Mouse (Mus musculus): Measurements from ENCODE around the gene Cyp8b1.

The Cyp8b1 gene

DNA sequence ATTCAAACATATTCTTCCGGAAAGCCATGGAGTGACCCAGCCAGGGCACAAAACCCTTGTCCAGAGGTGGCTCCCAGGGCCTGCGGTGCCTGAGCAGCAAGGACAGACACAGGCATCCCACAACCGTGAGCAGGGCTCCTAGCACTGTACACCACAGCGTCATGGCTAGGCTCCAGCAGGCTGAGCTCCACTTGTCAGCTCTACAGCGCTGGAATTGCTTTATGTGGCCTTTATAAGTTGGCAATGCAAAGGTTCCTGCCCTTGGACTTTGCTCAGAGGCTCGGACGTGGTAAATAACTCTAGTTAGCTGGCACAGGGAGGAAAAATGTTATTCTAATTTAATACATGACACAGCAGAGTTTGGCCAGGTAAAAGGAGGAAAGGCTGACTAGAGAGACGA, at the start of gene Cyp8b1:
TSS of gene Cyp8b1 (minus strand) at position 204 of the 400 bp plus-strand sequence.
- in situ Hi-C loops (cut with MboI, MseI) = no loop called here

DNA sequence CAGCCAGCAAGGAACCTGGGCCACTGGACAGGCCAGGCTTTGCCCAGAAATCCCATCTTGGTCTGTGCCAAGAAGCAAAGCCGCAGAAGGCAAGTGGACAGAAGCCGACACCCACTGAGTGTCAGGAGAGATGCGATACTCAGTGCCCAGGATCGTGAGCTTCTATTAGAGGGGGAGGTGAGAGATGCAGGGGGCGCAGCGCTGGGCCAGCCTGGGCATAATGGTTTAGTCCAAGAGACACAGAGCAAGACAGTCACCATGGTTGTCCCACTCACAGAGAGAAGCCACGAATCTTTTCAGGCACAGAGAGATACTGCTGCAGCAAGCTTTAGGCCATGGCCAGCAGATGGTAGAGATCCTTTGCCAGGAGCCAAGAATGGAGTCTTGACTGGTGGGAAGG, 48.8 kb upstream of the Cyp8b1 start:
- in situ Hi-C loops (cut with MboI, MseI) = no loop called here

DNA sequence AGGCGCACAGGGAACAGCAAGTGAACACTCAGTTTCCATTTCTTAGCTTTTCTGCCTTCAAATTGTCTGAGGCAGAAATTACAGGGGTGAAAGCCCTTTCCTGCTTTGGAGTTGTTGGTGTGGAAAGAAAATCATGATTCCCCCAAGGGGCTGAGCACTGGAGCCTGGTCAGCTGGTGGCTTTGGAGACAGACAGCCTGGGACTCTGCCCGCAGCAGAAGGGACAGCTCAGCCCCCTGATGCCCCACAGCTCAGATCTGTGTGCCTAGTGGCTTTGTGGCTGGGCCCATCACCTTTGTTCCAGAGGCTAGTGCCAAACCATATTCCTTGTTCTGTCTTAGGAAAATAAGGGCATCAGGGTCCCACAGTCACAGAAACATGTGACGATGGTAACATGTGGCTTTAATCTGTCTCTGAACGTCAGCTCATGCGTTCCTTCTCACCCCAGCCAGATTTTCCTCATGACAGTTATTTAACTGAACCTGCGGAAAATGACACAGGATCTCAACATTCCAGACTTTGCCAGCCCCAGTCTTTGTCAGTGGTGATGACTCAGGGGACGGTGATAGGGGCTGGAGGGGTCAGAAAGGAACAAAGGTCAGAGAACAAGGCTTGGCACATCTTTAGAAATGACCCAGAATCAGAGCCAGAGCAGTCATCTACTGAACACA, 44.0 kb upstream of the Cyp8b1 start:
- in situ Hi-C loops (cut with MboI, MseI) = no loop called here

DNA sequence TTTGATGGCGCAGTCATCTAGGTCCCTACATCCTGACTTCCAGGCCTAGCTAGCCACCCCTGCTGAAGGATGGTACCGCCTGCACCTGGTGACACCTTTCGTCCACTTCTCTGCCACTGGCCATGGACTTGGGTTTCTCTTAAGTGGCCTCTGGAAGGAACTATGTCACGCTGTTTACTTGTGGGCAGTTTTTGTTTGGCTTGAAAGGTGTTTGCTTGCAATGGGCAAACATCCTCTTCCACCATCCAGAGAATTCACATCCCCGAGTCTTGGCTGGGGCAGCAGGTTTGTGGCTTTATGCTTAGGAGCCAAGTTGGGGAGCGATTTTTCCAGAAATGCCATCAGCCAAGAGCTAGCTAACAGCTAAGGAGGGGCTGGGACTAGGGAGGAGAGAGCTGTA, 36.5 kb upstream of the Cyp8b1 start:
- in situ Hi-C loops (cut with MboI, MseI) = no loop called here

DNA sequence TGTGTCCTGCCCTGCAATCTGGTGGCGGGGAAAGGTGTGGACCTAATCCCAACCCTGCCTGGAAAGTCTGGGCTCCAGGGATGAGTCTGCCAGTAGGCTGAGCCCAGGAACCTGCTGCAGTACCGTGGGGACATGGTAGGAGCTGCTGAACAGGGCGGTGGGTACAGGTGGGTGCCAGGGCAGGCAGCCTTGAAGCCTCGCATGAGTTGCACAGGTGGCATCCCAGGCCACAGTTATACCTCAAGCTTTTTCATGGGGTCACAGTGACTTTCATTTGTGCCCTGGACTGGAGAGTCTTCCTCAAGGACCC, 35.0 kb upstream of the Cyp8b1 start:
- in situ Hi-C loops (cut with MboI, MseI) = no loop called here

DNA sequence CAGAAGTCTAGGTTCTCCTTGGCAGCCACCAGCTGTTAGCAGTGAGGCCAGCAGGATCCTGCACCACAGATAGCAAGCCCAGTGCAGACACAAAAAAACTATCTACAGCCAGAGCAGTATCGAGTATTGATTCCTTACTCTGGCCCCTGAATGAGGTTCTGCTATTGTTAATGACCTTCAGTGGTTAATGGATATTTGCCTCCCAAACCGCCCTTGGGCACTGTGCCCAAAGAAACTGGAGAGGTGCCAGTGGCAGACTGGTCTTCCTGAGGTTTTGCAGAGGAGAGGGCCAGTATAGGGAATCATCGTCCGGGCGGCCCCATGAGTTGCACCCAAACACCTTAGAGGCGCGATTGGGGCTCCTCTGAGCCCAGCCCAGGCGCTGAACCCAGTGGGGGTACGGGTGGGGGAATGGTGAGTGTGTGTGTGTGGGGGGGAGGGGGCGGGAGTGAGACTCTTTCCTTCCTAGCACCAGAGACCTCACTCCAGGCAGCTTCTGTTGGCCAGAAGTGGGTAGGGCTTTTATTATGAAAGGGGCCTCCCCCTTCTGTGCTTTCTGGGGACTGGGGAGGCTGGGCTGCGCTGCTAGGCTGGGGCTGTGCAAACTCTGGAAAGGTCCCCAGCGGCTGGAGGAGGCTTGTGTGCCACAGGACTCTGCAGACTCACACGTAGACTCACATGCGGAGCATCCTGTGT, 34.5 kb upstream of the Cyp8b1 start, which contains the start of gene Fam198a:
TSS of gene Fam198a (plus strand) at position 571 of the 696 bp plus-strand sequence.
- in situ Hi-C loops (cut with MboI, MseI) = no loop called here

DNA sequence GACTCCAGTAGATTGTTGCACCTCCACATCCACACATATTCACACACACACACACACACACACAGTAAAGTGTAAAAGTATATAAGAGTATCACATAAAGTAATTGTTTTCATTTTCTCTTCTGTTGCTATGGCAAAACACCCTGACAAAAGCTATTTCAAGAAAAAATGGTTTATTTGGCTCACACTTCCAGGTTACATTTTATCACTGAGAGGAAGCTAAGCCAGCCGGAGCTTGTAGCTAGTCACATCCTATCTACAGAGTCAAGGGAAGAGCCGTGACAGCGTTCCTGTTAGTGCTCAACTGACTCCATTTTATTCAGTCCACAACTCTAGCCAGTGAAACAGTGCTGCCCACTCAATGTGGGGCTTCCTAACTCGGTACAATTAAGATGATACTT, 32.3 kb upstream of the Cyp8b1 start:
- in situ Hi-C loops (cut with MboI, MseI) = no loop called here

DNA sequence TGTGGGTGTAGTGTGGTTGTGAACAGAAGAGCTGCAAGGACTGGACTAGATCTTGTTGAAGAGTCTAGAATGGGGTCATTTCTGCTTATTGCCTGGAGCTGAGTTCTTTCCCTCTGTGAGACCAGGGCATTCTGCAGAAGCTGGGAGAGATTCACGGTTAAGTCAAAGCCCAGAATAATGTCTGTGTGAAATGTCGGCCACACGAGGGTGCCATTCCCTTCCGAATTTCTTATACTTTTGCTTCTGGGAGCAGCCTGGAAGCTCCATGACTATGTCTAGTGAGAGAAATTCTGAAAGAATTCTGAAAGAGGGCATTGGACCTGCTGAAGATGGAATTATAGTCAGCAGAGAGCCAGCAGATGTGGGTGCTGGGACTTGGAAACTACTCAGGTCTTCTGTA, 31.7 kb upstream of the Cyp8b1 start:
- in situ Hi-C loops (cut with MboI, MseI) = no loop called here

DNA sequence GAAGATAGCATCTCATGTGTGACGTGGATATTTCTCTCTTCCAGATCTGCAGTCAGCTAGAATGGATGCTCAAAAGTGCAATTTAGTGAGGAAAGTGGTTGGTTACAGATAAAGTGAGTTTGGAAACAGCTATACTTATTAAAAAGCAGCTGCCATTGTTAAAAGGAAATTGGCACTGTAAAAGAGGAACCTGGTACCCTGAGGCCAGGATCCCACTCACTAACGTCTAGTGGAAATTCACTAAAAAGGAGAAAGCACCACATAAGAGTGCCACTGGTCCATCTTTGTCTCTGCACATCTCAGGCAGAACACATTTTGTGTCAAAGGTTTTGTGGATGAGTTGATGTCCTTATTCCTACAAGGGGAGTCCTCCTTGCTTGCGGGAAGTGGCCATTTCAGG, 27.5 kb upstream of the Cyp8b1 start:
- in situ Hi-C loops (cut with MboI, MseI) = no loop called here

DNA sequence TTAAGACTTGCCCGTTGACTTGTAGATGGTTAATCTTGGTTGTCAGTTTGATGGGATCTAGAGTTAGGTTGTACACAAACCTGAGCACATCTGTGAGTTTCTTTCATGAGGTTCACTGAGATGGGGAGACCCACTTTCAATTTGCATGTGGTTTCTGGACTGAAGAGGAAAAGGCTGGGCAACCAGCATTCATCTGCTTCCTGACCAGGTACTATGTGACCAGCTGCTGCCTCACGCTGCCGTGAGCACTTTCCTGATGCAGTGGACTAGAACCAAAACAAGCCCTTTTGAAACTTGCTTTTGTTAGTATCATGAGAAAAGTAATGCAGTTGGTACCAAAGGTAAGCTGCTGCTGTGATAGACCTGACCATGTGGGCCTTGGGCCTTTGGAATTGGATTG, 26.9 kb upstream of the Cyp8b1 start:
- in situ Hi-C loops (cut with MboI, MseI) = no loop called here

DNA sequence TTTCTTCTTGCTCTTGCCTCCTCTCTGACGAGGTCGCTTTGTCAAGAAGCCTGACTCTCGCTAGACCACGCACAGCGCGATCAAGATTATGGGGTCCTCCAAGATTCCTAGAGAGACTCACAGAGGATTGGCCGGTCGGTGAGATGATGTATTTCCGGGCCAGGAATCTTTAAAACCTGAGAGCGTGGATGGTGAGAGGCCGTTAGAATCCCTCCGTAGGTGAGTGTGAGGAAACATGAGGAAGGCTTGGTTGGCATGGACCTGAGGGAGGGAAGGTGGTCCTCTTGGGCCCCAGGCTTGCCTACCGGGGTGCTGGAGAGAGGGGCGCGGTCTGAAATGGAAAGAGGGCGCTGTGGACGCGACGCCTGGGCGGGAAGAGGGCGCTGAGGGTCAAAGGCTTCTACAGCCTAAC, 21.8 kb upstream of the Cyp8b1 start:
- in situ Hi-C loops (cut with MboI, MseI) = no loop called here

DNA sequence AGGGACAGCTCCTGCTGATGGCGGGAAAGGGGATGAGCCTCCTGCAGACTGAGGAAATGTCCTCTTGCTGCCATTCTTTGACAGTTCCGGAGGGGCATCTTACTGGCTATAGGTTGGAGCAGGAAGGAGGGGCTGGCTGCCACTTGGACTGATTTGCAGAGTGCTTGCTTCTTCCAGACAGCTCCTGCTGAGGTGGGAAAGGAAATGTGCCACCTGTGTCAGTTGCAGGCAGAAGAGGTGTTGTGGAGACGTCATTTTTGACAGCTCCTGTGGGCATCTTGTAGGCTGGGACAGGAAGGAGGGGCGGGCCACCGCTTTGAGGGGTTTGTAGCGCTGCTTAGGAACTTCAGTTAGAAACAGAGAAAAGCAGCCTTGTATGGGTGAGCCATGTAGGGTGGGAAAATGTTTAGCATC, 21.4 kb upstream of the Cyp8b1 start:
- in situ Hi-C loops (cut with MboI, MseI) = no loop called here

DNA sequence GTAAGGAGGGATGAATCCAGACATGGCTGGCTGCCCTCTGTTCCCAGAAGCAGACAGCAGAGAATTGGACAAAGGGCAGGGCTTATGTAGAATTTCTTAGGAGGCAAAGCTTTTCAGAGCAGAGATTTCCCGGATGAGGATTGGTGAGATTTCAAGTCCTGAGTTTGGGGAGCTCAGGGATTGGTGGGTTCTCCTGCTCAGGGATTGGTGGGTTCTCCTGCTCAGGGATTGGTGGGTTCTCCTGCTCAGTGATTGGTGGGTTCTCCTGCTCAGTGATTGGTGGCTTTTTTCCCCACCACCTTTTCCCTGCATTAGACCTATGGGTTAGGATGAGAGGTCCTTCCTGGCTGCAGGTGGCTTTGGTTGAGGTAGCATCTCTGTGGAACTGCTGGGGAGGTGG, 20.8 kb upstream of the Cyp8b1 start:
- in situ Hi-C loops (cut with MboI, MseI) = no loop called here

DNA sequence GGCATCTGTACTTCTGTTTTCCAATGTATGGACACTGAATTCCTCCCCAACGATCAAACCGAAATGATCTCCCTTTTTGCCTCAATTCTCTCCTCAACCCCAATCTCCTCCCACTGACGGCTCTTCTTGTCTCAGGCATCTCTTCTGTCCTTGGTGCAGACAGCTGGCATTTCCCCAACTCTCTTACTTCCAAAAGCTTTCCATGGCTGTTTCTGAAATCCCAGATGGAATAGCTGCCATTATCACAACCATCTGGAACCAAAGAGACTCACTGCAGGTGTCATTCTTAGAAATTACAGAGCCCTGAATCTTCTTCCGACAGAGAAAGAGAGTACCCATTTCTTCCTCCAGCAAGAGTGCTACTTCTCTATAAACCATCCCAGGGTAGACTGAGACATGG, 18.8 kb upstream of the Cyp8b1 start:
- in situ Hi-C loops (cut with MboI, MseI) = no loop called here

DNA sequence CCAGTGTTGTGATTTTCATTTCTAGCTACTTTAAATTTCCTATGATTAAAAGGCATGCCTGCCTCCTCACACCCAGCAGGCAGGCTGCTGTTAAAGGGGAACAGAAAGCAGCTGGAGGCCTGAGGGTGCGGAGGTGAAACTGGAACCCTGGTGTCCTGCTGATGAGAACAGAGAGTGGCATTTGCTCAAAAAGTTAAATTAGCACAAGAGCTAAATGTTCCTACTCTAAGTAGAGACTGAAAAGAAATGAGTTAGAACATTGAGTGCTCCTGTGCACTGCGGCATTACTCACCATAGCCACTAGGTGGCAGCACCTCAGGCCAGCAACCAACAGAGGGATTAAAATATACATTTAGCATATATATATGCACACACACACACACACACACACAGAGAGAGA, 12.4 kb upstream of the Cyp8b1 start:
- in situ Hi-C loops (cut with MboI, MseI) = no loop called here

DNA sequence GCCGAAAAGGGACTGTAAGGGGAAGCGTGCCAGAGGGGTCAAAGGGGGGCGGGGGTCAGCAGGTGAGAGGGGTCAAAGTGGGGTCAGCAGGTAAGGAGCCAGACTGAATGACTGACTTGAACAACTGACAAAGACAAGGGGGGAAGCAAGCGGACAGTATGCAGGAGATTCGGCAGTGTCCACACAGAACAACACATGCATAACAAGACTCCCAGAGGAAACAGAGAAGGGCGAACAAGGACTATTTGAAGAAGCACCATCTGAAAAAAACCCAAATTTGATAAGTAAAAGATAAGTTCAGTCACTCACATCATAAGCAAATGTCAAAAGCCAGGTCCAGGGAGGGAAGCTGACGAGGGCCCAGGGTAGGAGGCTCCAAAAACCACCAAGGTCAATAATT, 11.6 kb upstream of the Cyp8b1 start:
- in situ Hi-C loops (cut with MboI, MseI) = no loop called here

DNA sequence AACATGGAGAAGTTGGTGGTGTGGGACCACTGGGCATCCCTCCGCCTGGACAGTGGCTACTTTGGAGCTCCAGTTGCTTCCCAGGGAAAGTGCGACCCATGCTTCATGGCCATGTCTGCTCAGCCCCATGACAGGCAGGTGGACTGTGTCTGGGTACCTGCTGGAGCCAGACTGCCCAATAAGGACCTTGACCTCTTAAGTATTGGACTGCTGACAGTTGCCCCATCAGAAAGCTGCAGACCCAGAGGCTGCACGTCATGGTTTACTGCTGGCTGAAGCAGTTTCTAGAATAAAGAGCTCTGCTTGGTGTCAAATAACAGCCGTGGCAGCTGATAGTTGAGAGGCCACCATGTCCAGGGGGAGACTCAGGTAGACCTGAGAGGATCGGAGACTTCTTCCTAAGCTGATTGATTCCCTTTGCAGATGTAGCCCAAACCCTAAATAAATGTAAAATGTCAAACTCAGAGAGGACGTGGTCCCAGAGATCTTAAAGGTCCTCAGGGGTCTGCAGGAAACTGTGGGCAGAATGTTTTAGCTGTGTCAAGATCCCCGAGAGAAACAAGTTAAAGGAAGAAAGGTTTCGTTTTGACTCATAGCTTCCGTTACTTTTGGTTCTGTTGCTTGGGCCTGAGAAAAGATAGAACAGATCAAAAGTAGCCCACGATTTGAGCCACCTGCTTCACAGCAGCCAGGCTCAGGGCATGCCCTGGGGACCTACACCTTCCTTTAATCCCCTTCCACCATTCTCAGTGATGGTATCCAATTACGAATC, 10.7 kb upstream of the Cyp8b1 start:
- in situ Hi-C loops (cut with MboI, MseI) = no loop called here

DNA sequence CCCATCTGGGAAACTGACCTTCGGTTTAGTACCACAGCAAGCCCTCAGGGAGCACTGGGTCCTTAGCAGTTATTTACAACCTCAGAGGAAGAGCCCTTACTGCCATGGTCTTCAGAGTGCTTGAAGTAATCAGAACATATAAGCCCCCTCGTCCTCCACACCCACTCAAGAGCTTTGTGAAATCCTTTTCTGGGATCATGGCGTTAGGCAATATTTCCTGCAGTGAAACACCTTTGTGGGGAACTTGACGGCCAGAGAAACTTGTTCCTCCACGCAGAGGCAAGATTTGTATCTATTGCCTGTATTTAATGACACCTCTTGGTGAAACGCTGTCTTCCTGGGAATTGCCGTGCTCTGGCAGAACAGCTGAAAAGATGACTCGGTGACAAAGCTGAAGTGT, 9.9 kb upstream of the Cyp8b1 start:
- in situ Hi-C loops (cut with MboI, MseI) = no loop called here

DNA sequence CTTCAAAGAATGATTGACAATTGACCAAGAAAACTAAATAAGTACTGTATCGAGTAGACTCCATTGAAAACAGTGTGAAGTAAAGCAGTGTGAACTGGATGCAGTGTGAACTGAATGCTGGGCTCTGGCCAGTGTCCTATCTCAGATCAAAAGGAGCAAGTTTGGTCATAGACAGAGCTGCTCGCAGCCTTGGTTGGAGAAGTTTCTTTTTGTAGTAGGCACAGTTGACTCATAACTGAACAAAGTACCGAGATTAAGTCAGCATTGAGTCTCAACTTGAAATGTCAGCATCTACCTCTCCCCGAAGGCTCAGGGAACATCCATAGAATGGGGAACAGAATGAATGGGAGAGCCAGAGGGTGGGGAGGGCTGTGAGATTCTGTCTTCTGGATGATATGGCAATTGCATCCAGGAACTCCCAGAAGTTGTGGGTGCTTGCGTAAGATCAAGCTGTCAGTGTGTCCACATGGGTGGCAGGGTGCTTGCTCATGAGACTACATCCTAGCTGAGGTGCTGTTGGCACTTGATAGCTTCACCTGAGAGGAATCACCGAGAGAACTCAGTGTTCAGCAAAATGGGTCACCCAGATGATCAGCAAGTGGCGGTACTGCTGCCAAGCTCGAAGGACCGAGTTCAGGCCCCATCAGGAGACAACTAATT, 8.9 kb upstream of the Cyp8b1 start:
- in situ Hi-C loops (cut with MboI, MseI) = no loop called here

DNA sequence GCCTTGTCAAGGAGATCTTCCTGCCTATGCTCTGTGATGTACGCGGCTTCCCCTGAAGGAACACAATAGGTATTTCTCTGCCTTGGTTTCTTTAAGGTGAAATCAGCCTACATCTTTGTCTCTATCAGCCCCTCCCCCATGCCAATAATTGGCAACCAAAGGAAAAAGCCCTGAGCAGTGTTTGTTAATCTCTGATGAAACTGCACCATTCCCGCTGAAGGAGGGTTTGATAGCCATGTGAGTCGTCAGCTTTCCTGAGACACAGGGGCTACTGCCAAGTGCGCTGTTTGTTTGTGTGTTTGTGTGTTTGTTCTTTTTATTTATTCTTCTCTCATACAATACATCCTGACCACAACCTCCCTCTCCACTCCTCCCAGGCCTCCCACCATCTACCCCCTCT, 7.8 kb upstream of the Cyp8b1 start:
- in situ Hi-C loops (cut with MboI, MseI) = no loop called here

DNA sequence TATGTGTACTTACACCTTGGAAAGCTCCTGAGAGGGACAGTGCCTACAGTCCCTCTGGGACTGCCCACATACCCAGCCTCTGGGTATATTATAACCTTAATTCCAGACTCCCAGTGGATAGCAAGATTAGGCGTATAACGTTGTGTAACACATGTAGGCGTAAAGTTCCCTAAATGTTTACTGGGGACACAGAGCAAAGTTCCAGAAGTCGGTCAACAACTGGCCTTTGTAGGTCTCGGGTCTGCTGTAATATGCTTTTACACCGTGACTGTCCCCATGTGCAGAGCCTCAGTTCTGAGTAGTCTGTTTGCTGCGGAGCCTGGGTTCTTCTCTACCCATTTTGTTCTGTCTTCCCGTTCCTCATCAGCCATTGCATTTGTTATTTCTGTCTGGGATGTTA, 7.3 kb upstream of the Cyp8b1 start:
- in situ Hi-C loops (cut with MboI, MseI) = no loop called here

DNA sequence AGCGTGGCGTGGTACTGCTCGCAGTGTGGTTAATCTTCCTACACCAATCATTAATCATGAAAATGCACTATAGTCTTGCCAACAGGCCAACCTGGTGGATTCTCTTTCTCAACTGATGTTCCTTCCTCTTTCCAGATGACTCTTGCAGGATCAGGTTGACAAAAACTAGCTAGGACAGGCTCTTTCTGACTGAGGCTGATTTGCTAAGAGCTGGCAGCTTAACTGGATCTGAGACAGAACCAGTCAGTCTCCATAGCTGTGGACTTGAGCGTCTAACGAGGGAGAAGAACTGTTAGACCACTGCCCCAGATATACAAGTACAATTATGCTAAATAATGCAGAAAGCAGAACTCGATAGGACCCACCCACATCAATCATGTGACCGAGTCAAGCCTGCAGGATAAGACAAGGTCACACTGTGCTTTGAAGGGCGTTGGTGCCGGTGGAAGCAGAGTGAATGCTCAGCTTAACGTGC, 3.0 kb upstream of the Cyp8b1 start:
- in situ Hi-C loops (cut with MboI, MseI) = no loop called here
